Mouse (Mus musculus) erythroblast, embryonic 14.5 days (primary cell): Measurements from ENCODE around the gene Polr2b. TPM values are rescaled to one million over a fixed set of nuclear protein-coding genes. Genes with fewer than 3 reads are reported as not detected.

Experiments
- H3K27me3 ChIP-seq: 2 replicates; pipeline ENCODE4 v1.6.1; 2012; ENCODE audit warnings: inconsistent platforms; ENCODE audit not compliant: control insufficient read depth
- H3K36me3 ChIP-seq: 2 replicates; pipeline ENCODE4 v1.6.1; 2012; ENCODE audit warnings: mild to moderate bottlenecking, inconsistent platforms; ENCODE audit not compliant: control insufficient read depth
- H3K4me1 ChIP-seq: 2 replicates; pipeline ENCODE4 v1.6.1; 2012; ENCODE audit warnings: inconsistent platforms; ENCODE audit not compliant: control insufficient read depth
- H3K4me3 ChIP-seq: replicated peaks from 2 replicates; pipeline ENCODE3; 2012; ENCODE audit warnings: moderate library complexity, mild to moderate bottlenecking, inconsistent platforms
- H3K9me3 ChIP-seq: 2 replicates; pipeline ENCODE4 v1.6.1; 2012; ENCODE audit warnings: low read length, inconsistent platforms, mixed read lengths; ENCODE audit not compliant: control insufficient read depth
- GATA1 ChIP-seq: IDR thresholded peaks from 2 replicates; pipeline ENCODE4 v1.6.1; 2012; ENCODE audit warnings: low read length, inconsistent platforms, mixed read lengths
- TAL1 ChIP-seq: IDR thresholded peaks from 3 replicates; pipeline ENCODE4 v1.6.1; 2012; ENCODE audit warnings: low read length, inconsistent platforms, mixed read lengths
- polyA plus RNA-seq: library from polyadenylated mRNA; stranded (reverse); fragments of >175 nt; gene quantifications from 2 replicates; pipeline ENCODE4 v1.2.3, GENCODE M21; 2012

Gene Polr2b
- polyA plus RNA-seq, 1 experiment, result 0.27 TPM

DNA sequence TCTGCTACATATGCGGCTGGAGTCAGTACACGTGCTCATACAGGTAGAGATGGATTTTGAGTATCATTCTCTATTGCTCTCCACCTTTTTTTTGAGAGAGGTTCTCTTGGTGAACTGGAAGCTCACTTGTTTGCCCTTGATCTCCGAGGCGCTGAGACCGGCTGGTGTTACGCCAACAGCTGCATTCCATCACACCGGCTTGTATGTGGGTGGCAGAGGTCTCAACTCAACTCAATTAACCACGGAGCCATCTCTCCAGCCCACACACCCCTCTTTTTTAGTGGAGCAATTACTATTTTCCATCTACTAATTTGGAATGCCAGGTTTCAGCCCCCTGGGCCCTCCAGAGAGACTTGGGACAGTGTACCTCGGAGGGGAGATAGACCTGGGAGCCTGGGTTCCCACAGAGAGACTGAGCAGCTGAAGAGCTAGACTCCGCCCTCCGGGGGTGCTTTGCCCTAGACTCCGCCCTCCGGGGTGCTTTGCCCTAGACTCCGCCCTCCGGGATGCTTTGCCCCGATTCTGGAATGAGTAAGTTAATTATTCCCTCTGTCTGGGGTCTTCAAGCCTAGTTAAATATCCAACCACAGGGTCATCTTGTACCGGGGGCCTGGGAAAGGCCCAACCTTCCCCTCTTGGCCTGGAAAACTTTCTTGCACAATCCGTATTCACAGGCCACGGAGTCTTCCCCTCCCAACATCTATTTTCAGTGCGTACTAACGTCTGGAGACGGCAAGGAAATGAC, 47.6 kb downstream of the Polr2b start:
- peaks cover 12% of the 10 kb centered on the region for H3K4me1 ChIP-seq
- H3K4me3 ChIP-seq, result peak overlapping the region; percentile 54
- peaks cover 12% of the 10 kb centered on the region for H3K27me3 ChIP-seq
- TF ChIP-seq TAL1 (no peak), GATA1 (no peak)
- H3K36me3 ChIP-seq, result no peaks in the 10 kb centered on the region
- no peaks in the 10 kb centered on the region for H3K9me3 ChIP-seq

DNA sequence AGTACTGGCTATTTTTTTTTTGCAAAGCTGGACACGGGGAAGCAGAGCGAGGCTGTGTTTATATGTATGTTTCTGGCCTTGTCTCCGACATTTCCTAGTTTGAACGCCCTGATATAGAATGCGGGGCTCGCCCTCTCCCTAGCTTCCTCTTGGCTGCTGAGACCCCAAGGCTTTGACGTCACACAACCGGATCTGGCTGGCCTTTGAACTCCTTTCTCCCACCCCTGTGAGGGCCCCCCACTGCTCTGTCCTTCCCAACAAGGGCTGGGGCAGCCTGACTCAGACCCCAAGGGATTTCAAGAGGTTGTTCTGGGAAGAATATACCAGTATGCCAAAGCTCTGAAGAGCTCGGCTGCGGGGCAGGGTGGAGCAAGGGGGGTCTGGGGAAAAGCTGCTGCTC, 48.4 kb downstream of the Polr2b start:
- Histone ChIP-seq H3K4me1 (peaks cover 12% of the 10 kb centered on the region), H3K27me3 (peaks cover 12% of the 10 kb centered on the region), H3K4me3 (peak overlapping the region; percentile 54), H3K9me3 (no peaks in the 10 kb centered on the region), H3K36me3 (no peaks in the 10 kb centered on the region)
- no peak for TF ChIP-seq GATA1
- TF ChIP-seq TAL1, result no peak

DNA sequence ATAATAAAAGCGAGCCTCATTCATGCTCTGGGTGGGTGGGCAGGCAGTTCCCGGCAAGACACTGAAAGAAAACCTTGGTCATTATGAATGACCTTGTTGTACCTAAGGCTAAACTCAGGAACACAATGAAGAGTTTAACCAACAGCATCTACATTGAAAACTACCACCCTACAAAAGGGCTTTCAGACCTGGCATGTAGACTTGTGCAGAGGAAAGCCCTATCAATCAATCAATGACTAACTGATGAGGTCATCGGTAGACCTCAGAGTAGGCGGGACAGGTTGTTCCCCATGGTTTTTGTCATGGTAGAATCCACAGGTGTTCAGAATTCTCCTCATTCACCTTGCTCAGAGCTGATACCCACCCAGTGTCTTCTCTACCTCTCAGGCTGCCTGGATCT, 50.0 kb downstream of the Polr2b start:
- TF ChIP-seq GATA1 (no peak), TAL1 (no peak)

DNA sequence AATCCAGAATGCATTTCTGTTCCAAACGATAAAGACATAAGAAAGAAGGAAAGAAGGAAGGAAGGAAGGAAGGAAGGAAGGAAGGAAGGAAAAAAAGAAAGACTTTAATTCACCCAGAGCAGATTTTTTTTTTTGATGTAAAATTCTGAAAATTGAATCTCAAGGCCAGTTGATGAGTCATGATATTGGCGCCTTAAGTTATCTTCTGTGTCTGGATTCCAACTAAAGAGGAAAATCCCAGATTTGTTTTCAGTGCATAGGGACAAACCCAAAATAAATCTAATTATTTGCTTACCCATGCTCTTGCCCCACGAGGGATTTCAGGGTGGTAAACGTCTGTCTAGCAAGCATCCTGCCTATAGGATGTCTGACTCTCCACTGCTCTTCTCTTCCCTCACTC, 51.1 kb downstream of the Polr2b start:
- no peaks in the 10 kb centered on the region for H3K36me3 ChIP-seq
- no peak for TF ChIP-seq GATA1
- TF ChIP-seq TAL1, result no peak
- no peaks in the 10 kb centered on the region for H3K9me3 ChIP-seq
- peaks cover 9% of the 10 kb centered on the region for H3K27me3 ChIP-seq
- no peak overlapping the region for H3K4me3 ChIP-seq
- peaks cover 8% of the 10 kb centered on the region for H3K4me1 ChIP-seq

More for the DNA sequence above, 50.0 kb downstream of the Polr2b start:
- H3K36me3 ChIP-seq, result no peaks in the 10 kb centered on the region
- H3K9me3 ChIP-seq, result no peaks in the 10 kb centered on the region
- H3K4me3 ChIP-seq, result no peak overlapping the region
- H3K4me1 ChIP-seq, result peaks cover 8% of the 10 kb centered on the region
- peaks cover 12% of the 10 kb centered on the region for H3K27me3 ChIP-seq

DNA sequence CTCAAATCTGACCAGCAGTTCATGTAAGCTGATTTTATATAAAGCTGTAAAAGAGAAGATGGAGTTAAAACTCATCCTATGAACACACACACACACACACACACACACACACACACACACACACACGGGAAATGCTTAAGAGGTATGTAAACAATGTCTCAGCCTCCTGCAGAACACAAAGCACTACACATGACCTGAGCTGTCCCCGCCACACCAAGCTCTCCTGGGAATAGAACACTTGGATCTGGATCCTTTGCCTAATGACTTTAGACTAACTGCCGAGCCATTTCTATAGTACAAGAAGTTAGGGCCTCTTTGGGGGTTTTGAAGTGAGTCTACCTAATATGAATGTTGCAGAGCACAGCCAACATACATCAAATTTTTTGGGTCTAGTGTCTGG, 52.2 kb downstream of the Polr2b start:
- H3K36me3 ChIP-seq, result no peaks in the 10 kb centered on the region
- TF ChIP-seq TAL1, result no peak
- TF ChIP-seq GATA1, result no peak
- no peak overlapping the region for H3K4me3 ChIP-seq
- peaks cover 8% of the 10 kb centered on the region for H3K4me1 ChIP-seq
- H3K27me3 ChIP-seq, result peaks cover 9% of the 10 kb centered on the region
- no peaks in the 10 kb centered on the region for H3K9me3 ChIP-seq

DNA sequence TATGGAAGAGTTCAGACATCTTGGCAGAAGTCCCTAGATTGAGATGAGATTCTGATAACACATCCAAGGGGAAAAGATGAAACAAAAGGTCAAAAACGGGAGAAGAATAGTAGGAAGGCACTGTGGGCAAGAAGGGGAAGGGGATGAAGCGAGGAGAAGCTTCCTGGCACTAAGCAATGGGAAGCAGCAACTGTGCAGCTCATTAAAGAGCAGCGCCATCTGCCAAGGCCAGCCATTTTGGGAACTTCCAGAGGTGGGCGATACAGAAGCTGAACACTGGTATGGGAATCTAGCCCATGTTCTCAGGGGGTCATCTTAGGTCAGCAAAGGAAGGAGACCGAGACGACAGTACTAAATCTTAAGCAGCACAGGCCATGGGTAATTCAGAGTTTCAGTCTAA, 53.7 kb downstream of the Polr2b start:
- Histone ChIP-seq H3K9me3 (no peaks in the 10 kb centered on the region), H3K27me3 (peaks cover 4% of the 10 kb centered on the region), H3K36me3 (no peaks in the 10 kb centered on the region), H3K4me3 (no peak overlapping the region), H3K4me1 (no peaks in the 10 kb centered on the region; the same call in 1 of the 2 replicates)
- TF ChIP-seq TAL1, result no peak
- no peak for TF ChIP-seq GATA1

DNA sequence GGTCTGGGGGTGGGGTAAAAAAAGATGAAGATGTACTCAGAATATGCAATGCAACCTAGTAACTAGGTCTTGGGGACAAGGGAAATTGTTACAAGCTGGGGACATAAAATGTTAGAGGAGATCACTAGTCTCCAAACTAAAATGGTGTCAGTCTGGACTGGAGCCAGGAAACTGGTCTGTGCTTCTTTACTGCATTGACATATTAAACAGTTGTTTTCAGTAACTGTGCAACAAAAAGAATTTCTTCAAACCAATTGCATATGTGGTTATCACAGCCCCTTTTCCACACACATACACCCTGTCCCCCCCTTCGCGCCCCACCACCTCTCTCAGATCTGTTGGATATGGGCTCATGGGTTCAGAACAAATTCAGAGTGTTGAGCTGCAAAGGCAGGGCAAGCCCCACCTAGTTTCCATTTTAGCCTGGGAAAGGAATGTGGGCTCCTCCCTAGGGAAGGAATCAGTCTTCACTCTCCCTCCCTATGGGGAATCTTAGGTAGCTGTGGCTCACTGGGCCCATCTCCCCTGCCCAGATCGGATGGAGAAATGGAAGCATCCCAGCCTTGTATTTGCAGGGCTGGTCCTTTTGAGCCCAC, 54.6 kb downstream of the Polr2b start:
- Histone ChIP-seq H3K36me3 (no peaks in the 10 kb centered on the region), H3K9me3 (no peaks in the 10 kb centered on the region), H3K27me3 (0 out of 2 replicates have a peak, but pooled peaks cover 3% of the 10 kb centered on the region), H3K4me1 (no peaks in the 10 kb centered on the region), H3K4me3 (no peak overlapping the region)
- TF ChIP-seq TAL1 (no peak), GATA1 (no peak)

DNA sequence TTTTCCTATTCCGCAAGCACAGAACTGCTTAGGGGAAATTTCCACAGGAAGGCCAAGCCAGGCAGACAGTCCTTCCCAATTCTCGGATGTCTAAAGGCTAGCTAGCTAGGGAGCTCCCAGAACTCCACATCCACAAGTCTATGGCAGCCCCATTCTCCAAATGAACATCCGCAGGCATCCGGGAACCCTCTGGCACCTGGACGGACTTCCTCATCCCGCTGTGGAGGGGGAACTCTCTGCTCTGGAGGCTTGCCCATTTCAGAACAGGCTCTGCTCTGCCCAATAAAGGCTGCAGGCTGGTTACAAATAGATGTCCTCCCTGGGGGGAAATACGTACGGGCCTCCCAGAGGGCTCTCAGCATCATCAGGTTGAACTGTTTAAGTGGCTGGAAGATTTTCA, 56.4 kb downstream of the Polr2b start:
- Histone ChIP-seq H3K9me3 (no peaks in the 10 kb centered on the region), H3K4me3 (no peak overlapping the region), H3K4me1 (no peaks in the 10 kb centered on the region), H3K36me3 (no peaks in the 10 kb centered on the region), H3K27me3 (no peaks in the 10 kb centered on the region)
- TF ChIP-seq TAL1, result no peak
- no peak for TF ChIP-seq GATA1

DNA sequence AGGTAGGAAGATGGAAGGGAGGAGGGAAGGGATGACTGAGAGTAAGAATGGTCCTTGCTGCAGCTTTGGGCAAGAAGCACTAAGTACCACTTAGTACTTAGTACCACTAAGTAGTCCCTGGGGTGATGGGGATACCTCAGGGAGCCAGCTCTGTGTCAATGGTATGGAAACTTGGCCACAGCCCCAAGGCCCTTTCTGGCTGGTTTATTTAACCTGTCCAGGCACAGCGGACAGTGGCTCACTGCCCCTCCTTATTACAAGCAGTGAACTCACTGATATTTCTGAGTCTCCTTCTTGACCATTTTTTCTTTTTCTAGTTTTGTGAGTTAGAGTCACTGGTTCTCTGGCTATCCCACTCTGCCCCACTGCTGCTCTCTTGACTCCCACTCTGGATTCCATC, 57.2 kb downstream of the Polr2b start:
- H3K4me3 ChIP-seq, result no peak overlapping the region
- no peaks in the 10 kb centered on the region for H3K9me3 ChIP-seq
- TF ChIP-seq GATA1 (no peak), TAL1 (no peak)
- H3K36me3 ChIP-seq, result no peaks in the 10 kb centered on the region
- H3K4me1 ChIP-seq, result no peaks in the 10 kb centered on the region
- H3K27me3 ChIP-seq, result no peaks in the 10 kb centered on the region

DNA sequence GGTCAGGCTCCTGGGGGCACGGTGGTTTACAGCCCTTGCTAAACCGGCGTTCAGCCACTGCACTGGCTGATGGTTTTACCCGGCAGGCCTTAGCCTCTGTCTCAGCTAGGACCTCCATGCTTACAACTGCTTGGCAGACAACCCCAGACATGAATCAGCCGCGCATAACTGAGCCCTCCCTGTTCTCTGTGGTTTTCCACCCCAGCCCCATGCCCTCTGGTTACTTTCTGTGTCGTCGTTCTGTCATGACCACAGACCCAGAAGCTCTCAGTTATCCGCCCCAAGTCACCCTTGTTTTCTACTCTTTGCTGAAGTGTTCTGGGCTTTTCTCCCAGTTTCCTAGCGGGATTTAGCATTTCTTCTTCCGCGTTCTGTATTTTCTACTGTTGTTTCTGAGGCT, 57.7 kb downstream of the Polr2b start:
- Histone ChIP-seq H3K9me3 (no peaks in the 10 kb centered on the region), H3K36me3 (no peaks in the 10 kb centered on the region), H3K27me3 (no peaks in the 10 kb centered on the region), H3K4me3 (no peak overlapping the region), H3K4me1 (no peaks in the 10 kb centered on the region)
- no peak for TF ChIP-seq GATA1
- no peak for TF ChIP-seq TAL1
